Mouse (Mus musculus): ENCODE data around the gene Pmepa1. TPM values are rescaled to one million over a fixed set of nuclear protein-coding genes. Genes with fewer than 3 reads are reported as not detected.

Gene Pmepa1
- polyA plus RNA-seq, 1 experiment from 2014 or later = 9.8 TPM

DNA sequence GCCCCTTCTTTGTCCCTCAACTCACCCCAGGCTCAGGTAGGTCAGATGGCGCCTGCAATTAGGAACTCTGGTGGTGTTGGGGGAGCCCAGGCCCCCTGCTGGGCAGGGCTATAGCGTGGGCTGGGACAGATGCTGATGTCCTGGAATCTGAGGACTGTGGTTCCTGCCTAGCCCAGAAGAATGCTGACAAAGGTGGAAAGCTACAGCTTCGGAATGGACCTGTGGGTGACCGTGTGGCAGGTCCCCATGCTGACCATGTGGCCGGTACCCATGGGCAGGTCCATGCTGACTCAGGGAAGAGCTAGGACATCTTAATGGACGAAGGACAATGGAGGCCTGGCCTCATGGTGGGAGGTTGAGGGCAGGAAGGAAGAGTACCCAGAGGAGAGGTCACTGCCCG lies 93.5 kb downstream of the Pmepa1 start:
- Histone ChIP-seq H3K9me3 (ENCODE audit: low read length) (no peaks in the 10 kb centered on the region), H3K4me1 (ENCODE audit: insufficient read depth, low read depth, low read length) (no peaks in the 10 kb centered on the region), H3K27me3 (replicated peaks; ENCODE audit: insufficient read depth, low read length) (no peaks in the 10 kb centered on the region), H3K4me2 (replicated peaks; ENCODE audit: low read depth, low read length) (no peak overlapping the region), H3K4me3 (ENCODE audit: low read depth, low read length) (no peak overlapping the region), H3K27ac (ENCODE audit: low read length) (no peak overlapping the region), H3K9ac (replicated peaks; ENCODE audit: low read depth) (no peak overlapping the region), H3K36me3 (ENCODE audit: insufficient read depth, low read length) (no peaks in the 10 kb centered on the region)
- TF ChIP-seq CTCF (IDR thresholded peaks at IDR 0.05) (no peak), EP300 (IDR thresholded peaks at IDR 0.05) (no peak)
- 83% methylated on average over 7 of the region's 7 CpGs for WGBS
- no peak for ATAC-seq
- no peak for DNase-seq (ENCODE audit: low spot score)

DNA sequence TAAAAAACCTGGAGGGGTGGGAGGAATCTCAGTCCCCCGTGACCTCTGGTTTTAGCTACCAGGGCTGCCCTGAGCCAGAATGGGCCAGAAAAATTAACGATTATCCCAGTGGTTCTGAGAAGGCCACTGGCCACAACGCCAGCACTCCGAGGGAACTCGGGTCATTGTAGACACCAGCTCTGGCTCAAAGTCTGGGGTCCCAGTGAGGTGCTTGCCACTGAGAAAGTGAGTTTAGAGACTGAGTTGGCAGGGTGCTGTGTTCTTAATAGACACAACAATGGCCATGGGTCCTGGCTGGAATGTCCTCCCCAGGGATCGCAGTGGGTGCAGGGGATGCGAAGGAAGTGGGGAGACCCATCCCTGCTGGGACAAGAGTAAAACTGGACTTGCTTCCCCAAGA lies 94.4 kb downstream of the Pmepa1 start:
- Histone ChIP-seq H3K4me3 (ENCODE audit: low read depth, low read length) (no peak overlapping the region), H3K9me3 (ENCODE audit: low read length) (no peaks in the 10 kb centered on the region), H3K4me2 (replicated peaks; ENCODE audit: low read depth, low read length) (no peak overlapping the region), H3K27ac (ENCODE audit: low read length) (no peak overlapping the region), H3K9ac (replicated peaks; ENCODE audit: low read depth) (no peak overlapping the region), H3K27me3 (replicated peaks; ENCODE audit: insufficient read depth, low read length) (no peaks in the 10 kb centered on the region), H3K36me3 (ENCODE audit: insufficient read depth, low read length) (no peaks in the 10 kb centered on the region), H3K4me1 (ENCODE audit: insufficient read depth, low read depth, low read length) (no peaks in the 10 kb centered on the region)
- no peak for ATAC-seq
- WGBS = 84% methylated on average over 7 of the region's 7 CpGs
- DNase-seq (ENCODE audit: low spot score) = no peak
- TF ChIP-seq EP300 (IDR thresholded peaks at IDR 0.05) = no peak
- no peak for TF ChIP-seq CTCF (IDR thresholded peaks at IDR 0.05)

DNA sequence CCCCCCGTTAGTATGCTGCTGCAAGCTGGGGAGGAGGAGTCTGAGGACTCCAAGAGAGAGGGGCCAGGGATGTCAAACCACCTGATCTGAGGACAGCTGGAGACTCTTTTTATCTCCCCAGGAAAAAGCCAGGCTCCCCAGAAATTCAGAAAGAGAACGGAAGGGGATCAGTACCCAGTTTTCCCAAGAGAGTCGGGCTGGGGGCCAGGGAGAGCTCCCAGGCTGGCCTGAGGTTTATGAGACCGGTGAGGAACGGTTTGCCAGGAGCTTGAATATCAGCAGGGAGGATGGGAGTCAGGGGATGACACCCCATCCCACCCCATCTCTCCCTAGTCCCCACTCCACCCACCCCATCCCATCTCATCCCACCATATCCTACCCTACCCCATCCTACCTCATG lies 94.8 kb downstream of the Pmepa1 start:
- Histone ChIP-seq H3K9me3 (ENCODE audit: low read length) (no peaks in the 10 kb centered on the region), H3K27me3 (replicated peaks; ENCODE audit: insufficient read depth, low read length) (no peaks in the 10 kb centered on the region), H3K4me2 (replicated peaks; ENCODE audit: low read depth, low read length) (no peak overlapping the region), H3K9ac (replicated peaks; ENCODE audit: low read depth) (no peak overlapping the region), H3K4me3 (ENCODE audit: low read depth, low read length) (no peak overlapping the region), H3K36me3 (ENCODE audit: insufficient read depth, low read length) (no peaks in the 10 kb centered on the region), H3K27ac (ENCODE audit: low read length) (no peak overlapping the region), H3K4me1 (ENCODE audit: insufficient read depth, low read depth, low read length) (no peaks in the 10 kb centered on the region)
- no peak for ATAC-seq
- DNase-seq (ENCODE audit: low spot score) = no peak
- 61% methylated on average over 4 of the region's 5 CpGs for WGBS
- TF ChIP-seq CTCF (IDR thresholded peaks at IDR 0.05) (no peak), EP300 (IDR thresholded peaks at IDR 0.05) (no peak)

DNA sequence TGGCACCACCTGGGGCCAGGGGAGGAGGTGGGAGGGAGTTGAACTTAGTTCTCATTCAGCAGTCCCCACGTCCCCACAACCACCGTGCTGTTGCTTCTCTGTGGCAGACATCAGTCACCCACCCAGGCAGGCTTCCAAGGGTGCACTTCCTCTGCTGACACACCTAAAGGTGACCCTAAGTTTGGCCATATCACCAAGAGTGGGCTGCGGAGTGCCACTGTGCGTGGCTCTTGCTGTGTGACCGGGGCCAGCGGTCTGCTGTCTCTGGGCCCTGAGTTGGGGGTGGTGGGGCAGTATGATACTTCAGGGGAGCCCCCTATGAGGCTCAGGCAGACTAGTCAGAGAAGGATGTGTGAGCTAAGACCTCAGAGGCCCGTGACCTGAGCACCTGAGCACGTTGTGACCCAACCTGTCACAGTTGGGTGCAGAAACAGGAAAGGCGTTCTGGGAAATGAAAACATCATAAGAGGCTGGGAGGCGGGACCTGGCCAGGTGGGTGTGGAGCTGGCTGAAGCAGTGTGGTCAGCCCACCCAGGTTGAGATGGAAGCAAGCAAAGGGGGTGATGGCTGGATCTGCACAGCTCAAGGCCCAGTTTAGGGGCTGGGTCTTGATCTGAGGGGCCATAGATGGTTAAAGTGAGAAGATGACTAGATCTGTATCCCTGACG lies 95.5 kb downstream of the Pmepa1 start:
- DNase-seq (ENCODE audit: low spot score) = no peak
- TF ChIP-seq CTCF (IDR thresholded peaks at IDR 0.05) (no peak), EP300 (IDR thresholded peaks at IDR 0.05) (no peak)
- Histone ChIP-seq H3K9ac (replicated peaks; ENCODE audit: low read depth) (no peak overlapping the region), H3K27me3 (replicated peaks; ENCODE audit: insufficient read depth, low read length) (no peaks in the 10 kb centered on the region), H3K4me3 (ENCODE audit: low read depth, low read length) (no peak overlapping the region), H3K27ac (ENCODE audit: low read length) (no peak overlapping the region), H3K4me1 (ENCODE audit: insufficient read depth, low read depth, low read length) (no peaks in the 10 kb centered on the region), H3K9me3 (ENCODE audit: low read length) (no peaks in the 10 kb centered on the region), H3K36me3 (ENCODE audit: insufficient read depth, low read length) (no peaks in the 10 kb centered on the region), H3K4me2 (replicated peaks; ENCODE audit: low read depth, low read length) (no peak overlapping the region)
- 65% methylated on average over 11 of the region's 11 CpGs for WGBS
- ATAC-seq = no peak

DNA sequence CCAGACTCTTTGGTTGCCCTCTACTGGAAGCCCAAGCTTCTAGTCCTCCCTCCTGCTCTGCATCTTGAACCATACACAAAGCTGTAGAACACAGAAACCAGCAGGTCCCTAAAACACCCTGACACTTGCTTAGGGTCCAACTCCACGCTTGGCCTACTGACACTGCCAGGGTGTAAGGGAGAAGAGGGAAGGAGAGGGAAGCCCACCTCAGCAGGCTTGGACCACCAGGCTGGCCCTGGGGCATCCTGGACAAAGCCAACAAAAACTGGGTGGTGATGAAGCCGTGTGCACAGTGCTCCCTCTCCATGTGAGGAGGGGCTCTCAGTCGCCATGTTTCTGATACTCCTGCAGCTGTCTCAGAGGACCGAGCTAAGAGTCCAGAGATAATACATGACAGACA lies 96.3 kb downstream of the Pmepa1 start:
- Histone ChIP-seq H3K4me2 (replicated peaks; ENCODE audit: low read depth, low read length) (no peak overlapping the region), H3K9me3 (ENCODE audit: low read length) (no peaks in the 10 kb centered on the region), H3K36me3 (ENCODE audit: insufficient read depth, low read length) (no peaks in the 10 kb centered on the region), H3K9ac (replicated peaks; ENCODE audit: low read depth) (no peak overlapping the region), H3K4me3 (ENCODE audit: low read depth, low read length) (no peak overlapping the region), H3K4me1 (ENCODE audit: insufficient read depth, low read depth, low read length) (no peaks in the 10 kb centered on the region), H3K27me3 (replicated peaks; ENCODE audit: insufficient read depth, low read length) (no peaks in the 10 kb centered on the region), H3K27ac (ENCODE audit: low read length) (no peak overlapping the region)
- 58% methylated on average over 4 of the region's 4 CpGs for WGBS
- TF ChIP-seq EP300 (IDR thresholded peaks at IDR 0.05) (no peak), CTCF (IDR thresholded peaks at IDR 0.05) (no peak)
- ATAC-seq = no peak
- DNase-seq (ENCODE audit: low spot score) = no peak

DNA sequence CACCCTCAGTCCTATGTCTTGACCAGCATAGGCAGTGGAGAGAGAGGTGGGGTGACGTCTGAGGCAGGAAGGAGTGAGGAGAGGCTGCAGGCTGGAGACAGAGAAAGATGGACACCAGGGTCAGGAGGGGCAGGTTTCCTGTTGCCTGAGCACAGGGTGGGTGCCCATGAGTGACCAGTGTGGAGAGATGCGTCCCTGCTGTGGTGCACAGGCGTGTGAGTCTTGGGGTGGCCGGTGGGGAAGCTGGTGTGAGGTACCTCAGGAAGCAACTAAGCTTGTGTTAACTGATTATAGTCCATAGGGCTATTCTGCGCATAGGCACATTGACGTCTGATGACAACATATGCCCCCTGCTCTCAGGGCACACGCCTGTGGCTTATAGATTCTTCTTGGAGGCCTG lies 97.3 kb downstream of the Pmepa1 start:
- ATAC-seq = no peak
- Histone ChIP-seq H3K36me3 (ENCODE audit: insufficient read depth, low read length) (no peaks in the 10 kb centered on the region), H3K27ac (ENCODE audit: low read length) (no peak overlapping the region), H3K4me3 (ENCODE audit: low read depth, low read length) (no peak overlapping the region), H3K4me2 (replicated peaks; ENCODE audit: low read depth, low read length) (no peak overlapping the region), H3K4me1 (ENCODE audit: insufficient read depth, low read depth, low read length) (no peaks in the 10 kb centered on the region), H3K9ac (replicated peaks; ENCODE audit: low read depth) (no peak overlapping the region), H3K9me3 (ENCODE audit: low read length) (no peaks in the 10 kb centered on the region), H3K27me3 (replicated peaks; ENCODE audit: insufficient read depth, low read length) (no peaks in the 10 kb centered on the region)
- 61% methylated on average over 7 of the region's 7 CpGs for WGBS
- TF ChIP-seq CTCF (IDR thresholded peaks at IDR 0.05) (no peak), EP300 (IDR thresholded peaks at IDR 0.05) (no peak)
- DNase-seq (ENCODE audit: low spot score) = no peak

DNA sequence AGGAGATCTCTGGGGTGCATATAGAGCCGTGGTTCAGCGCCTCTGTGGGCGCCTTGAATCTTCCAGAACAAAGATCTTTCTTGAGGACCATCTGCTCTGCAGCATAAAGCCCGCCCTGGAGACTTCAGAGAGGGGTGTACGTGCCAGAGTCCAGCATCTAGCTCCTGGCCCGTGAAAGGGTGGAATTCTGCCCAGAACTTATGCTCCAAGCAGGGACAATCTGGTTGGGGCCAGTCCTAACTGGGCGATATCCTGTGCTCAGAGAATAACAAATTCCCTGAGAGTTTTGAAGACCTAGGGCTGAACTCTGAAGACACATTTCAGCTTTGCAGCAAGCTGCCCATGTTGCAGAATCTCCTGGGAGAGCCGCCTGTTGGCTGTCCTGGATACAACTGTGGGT lies 98.4 kb downstream of the Pmepa1 start:
- ATAC-seq (0 out of 2 replicates have a peak, but pooled peaks have one; percentile 4), DNase-seq (ENCODE audit: low spot score) (no peak)
- Histone ChIP-seq H3K4me1 (ENCODE audit: insufficient read depth, low read depth, low read length) (peaks cover 4% of the 10 kb centered on the region; the same call in 1 of the 2 replicates), H3K27ac (ENCODE audit: low read length) (no peak overlapping the region), H3K27me3 (replicated peaks; ENCODE audit: insufficient read depth, low read length) (no peaks in the 10 kb centered on the region), H3K36me3 (ENCODE audit: insufficient read depth, low read length) (no peaks in the 10 kb centered on the region), H3K4me3 (ENCODE audit: low read depth, low read length) (no peak overlapping the region), H3K9me3 (ENCODE audit: low read length) (no peaks in the 10 kb centered on the region), H3K9ac (replicated peaks; ENCODE audit: low read depth) (no peak overlapping the region), H3K4me2 (replicated peaks; ENCODE audit: low read depth, low read length) (no peak overlapping the region)
- TF ChIP-seq CTCF (IDR thresholded peaks at IDR 0.05) (0 out of 2 replicates have a peak, but pooled peaks have one; percentile 4), EP300 (IDR thresholded peaks at IDR 0.05) (no peak)
- 68% methylated on average over 8 of the region's 8 CpGs for WGBS

All from lung, postnatal 0 days (tissue).